Mouse (Mus musculus) hindbrain, embryonic 11.5 days (tissue): ENCODE results near the gene Tanc1. TPM values are rescaled to one million over a fixed set of nuclear protein-coding genes. Genes with fewer than 3 reads are reported as not detected.

Experiments used
- ATAC-seq: fragments of 200-750 bp; cut with Nextera tagmentation; 2 replicates; pipeline ENCODE4 v1.8.0; 2017; ENCODE audit warnings: mild to moderate bottlenecking, moderate TSS enrichment, moderate library complexity; ENCODE audit not compliant: low FRiP score
- DNase-seq: peaks from one replicate; pipeline ENCODE4 v3.0.0-alpha.2; 2015; ENCODE audit warnings: low spot score
- H3K27ac ChIP-seq: fragments of 300-500 bp; sonication (generic); 2 replicates; pipeline ENCODE4 v1.5.1; 2014; ENCODE audit warnings: mild to moderate bottlenecking, low read depth, low read length
- H3K27me3 ChIP-seq: fragments of 300-500 bp; sonication (generic); 2 replicates; pipeline ENCODE4 v1.6.1; 2014; ENCODE audit warnings: mild to moderate bottlenecking, low read length, moderate library complexity, mixed read lengths; ENCODE audit not compliant: control insufficient read depth, insufficient read depth
- H3K36me3 ChIP-seq: fragments of 300-500 bp; sonication (generic); 2 replicates; pipeline ENCODE4 v1.6.1; 2014; ENCODE audit warnings: mild to moderate bottlenecking, low read length, moderate library complexity, mixed read lengths; ENCODE audit not compliant: control insufficient read depth, insufficient read depth
- H3K4me1 ChIP-seq: fragments of 300-500 bp; sonication (generic); replicated peaks from 2 replicates; pipeline ENCODE4 v1.6.1; 2014; ENCODE audit warnings: low read length, mixed read lengths; ENCODE audit not compliant: control insufficient read depth, insufficient read depth
- H3K4me2 ChIP-seq: fragments of 300-500 bp; sonication (generic); replicated peaks from 2 replicates; pipeline ENCODE4 v1.6.1; 2014; ENCODE audit warnings: mild to moderate bottlenecking, low read depth, low read length
- H3K4me3 ChIP-seq: fragments of 300-500 bp; sonication (generic); 2 replicates; pipeline ENCODE4 v1.5.1; 2014; ENCODE audit warnings: low read depth, low read length
- H3K9ac ChIP-seq: fragments of 300-500 bp; sonication (generic); 2 replicates; pipeline ENCODE4 v1.6.1; 2014; ENCODE audit warnings: low read depth, low read length
- H3K9me3 ChIP-seq: fragments of 300-500 bp; sonication (generic); 2 replicates; pipeline ENCODE4 v1.6.1; 2016; ENCODE audit warnings: low read length; ENCODE audit not compliant: control insufficient read depth
- WGBS: fragments of 180-500 bp; shearing (Covaris S2); extraction: QIAGEN DNeasy Blood & Tissue Kit; methylation state at CpG from one replicate; pipeline ENCODE4 v1.1.7; 2014; 5-methylcytosine and 5-hydroxymethylcytosine counted together
- polyA plus RNA-seq: library from polyadenylated mRNA; unstranded; fragments of >200 nt; fragmentation: Nextera tagmentation; extraction: Ambion mirVana; gene quantifications from 2 replicates; pipeline ENCODE4 v1.2.1, GENCODE M21; 2014

Tanc1 gene
- polyA plus RNA-seq, 1 experiment from 2014 or later: 11.2 TPM

DNA sequence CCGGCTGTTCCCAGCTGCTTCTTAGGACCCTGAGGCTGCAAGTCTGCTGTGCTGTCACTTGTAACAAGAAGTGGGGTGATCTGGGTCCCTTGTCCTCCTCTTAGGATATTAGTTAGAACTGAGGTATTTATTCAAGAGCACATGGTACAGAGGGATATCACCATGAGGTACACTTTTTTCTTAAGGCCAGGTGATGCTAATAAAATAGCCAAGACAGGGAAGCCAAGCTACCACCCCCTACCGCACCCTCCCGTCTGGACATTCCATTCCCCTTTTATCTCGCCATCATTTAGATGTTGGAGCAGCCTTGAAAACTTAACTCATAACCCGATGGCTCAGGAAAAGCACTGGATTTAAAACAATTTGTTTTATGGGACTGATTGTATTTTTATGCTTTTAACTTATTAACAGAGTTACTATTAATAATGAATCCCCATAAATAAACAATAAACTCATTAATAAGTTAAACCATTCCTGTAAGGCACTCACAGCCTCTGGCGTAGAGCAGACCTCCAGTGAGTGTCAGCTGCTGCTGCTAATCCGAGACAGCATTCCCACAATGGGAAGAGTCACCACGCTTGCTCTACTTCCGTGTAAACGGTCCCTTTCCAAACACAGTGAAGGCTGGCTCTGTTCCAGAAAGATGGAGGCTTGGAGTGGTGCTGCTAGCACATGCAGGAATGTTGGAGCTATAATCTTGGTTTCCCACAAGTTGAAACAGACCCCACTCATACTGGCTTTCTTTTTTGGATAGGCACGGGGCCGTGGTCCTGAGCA is 171.4 kb downstream of the Tanc1 start:
- no peaks in the 10 kb centered on the region for H3K4me1 ChIP-seq
- no peaks in the 10 kb centered on the region for H3K9me3 ChIP-seq
- ATAC-seq (no peak), DNase-seq (no peak)
- H3K27me3 ChIP-seq: no peaks in the 10 kb centered on the region
- no peak overlapping the region for H3K4me3 ChIP-seq
- H3K4me2 ChIP-seq: no peak overlapping the region
- WGBS: 83% methylated on average over 12 of the region's 12 CpGs
- H3K36me3 ChIP-seq: no peaks in the 10 kb centered on the region
- no peak overlapping the region for H3K9ac ChIP-seq
- no peak overlapping the region for H3K27ac ChIP-seq

DNA sequence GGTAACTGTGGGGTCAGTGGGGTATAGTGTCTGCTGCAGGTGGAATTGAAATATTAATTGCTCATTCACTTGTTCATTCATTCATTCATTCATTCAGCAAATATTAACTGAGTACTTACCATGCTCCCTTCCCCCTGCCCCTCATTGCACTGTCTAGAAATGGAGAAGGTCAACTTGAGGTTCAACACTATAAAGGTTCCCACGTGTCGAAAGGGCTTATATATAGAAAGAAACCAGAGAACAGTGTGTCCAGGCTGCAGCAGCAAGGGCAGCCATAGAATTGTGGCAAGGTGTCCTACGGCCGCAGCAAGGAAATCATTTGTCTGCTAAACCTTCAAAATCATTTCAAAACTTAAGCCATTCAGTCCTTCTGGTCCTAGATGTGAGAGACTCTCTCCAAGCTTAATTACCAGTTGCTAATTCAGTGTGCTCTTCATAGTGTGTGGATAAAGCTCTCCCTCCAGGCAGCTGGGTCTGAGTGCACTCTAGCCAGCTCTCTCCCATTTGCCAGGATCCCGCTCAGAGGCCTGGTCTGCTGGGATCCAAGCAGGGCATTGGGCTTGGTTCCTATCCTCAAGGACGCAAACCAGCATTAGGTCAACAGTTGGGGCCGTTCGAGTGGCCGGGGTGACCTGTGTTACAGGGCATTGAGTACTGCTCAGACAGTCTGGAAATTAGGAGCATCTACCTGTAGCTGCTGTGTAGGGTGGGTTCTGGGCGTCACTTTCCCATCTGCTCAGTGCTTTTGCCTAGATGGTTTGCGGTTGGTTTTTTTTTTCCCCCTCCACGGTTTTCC is 172.2 kb downstream of the Tanc1 start:
- ATAC-seq (no peak), DNase-seq (no peak)
- Histone ChIP-seq H3K36me3 (no peaks in the 10 kb centered on the region), H3K4me3 (no peak overlapping the region), H3K27me3 (no peaks in the 10 kb centered on the region), H3K4me1 (no peaks in the 10 kb centered on the region), H3K4me2 (no peak overlapping the region), H3K9me3 (no peaks in the 10 kb centered on the region), H3K9ac (no peak overlapping the region), H3K27ac (no peak overlapping the region)
- WGBS: 90% methylated on average over 12 of the region's 12 CpGs

GRCm38 (mm10) chr2:59784628-59784883 is 172.7 kb downstream of the Tanc1 start:
- H3K4me2 ChIP-seq: no peak overlapping the region
- no peak for DNase-seq
- no peaks in the 10 kb centered on the region for H3K4me1 ChIP-seq
- 93% methylated on average over 6 of the region's 6 CpGs for WGBS
- no peaks in the 10 kb centered on the region for H3K27me3 ChIP-seq
- H3K9me3 ChIP-seq: no peaks in the 10 kb centered on the region
- H3K4me3 ChIP-seq: no peak overlapping the region
- no peak for ATAC-seq
- H3K27ac ChIP-seq: no peak overlapping the region
- no peaks in the 10 kb centered on the region for H3K36me3 ChIP-seq
- H3K9ac ChIP-seq: no peak overlapping the region

DNA sequence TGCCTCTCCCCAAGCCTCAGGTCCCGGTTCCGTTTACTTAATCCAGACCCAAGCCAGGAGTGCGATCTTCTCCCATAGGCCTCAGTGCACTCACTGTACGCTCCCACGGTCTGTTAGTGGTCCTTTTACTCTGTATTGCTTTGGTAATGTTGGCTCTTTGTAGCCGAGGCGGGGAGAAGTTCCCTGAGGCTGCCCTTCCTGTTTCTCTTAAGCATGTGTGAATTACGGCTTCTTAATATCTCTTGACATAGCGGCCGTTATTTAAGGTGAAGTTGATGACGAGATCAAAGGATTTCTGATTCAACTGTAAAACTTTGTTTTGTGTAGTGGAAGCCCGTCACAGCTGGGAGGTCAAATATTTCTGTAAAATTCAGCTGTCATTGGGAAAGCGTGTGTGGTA is 173.8 kb downstream of the Tanc1 start:
- DNase-seq (no peak), ATAC-seq (no peak)
- H3K9ac ChIP-seq: no peak overlapping the region
- H3K4me3 ChIP-seq: no peak overlapping the region
- H3K36me3 ChIP-seq: no peaks in the 10 kb centered on the region
- no peak overlapping the region for H3K27ac ChIP-seq
- H3K27me3 ChIP-seq: no peaks in the 10 kb centered on the region
- no peaks in the 10 kb centered on the region for H3K9me3 ChIP-seq
- H3K4me1 ChIP-seq: no peaks in the 10 kb centered on the region
- H3K4me2 ChIP-seq: no peak overlapping the region
- WGBS: 86% methylated on average over 13 of the region's 13 CpGs

GRCm38 (mm10) chr2:59788704-59789500 is 177.1 kb downstream of the Tanc1 start:
- 63% methylated on average over 7 of the region's 7 CpGs for WGBS
- Histone ChIP-seq H3K27ac (no peak overlapping the region), H3K4me1 (no peaks in the 10 kb centered on the region), H3K9me3 (no peaks in the 10 kb centered on the region), H3K4me2 (no peak overlapping the region), H3K36me3 (no peaks in the 10 kb centered on the region), H3K4me3 (no peak overlapping the region), H3K27me3 (no peaks in the 10 kb centered on the region), H3K9ac (no peak overlapping the region)
- DNase-seq: no peak
- no peak for ATAC-seq

- Histone ChIP-seq H3K27me3 (no peaks in the 10 kb centered on the region), H3K4me2 (no peak overlapping the region), H3K27ac (no peak overlapping the region), H3K4me1 (no peaks in the 10 kb centered on the region), H3K4me3 (no peak overlapping the region), H3K9me3 (no peaks in the 10 kb centered on the region), H3K9ac (no peak overlapping the region), H3K36me3 (no peaks in the 10 kb centered on the region)
- WGBS: 90% methylated on average over 8 of the region's 8 CpGs
- no peak for DNase-seq
- no peak for ATAC-seq
Observed at GRCm38 (mm10) chr2:59791596-59791995, 179.8 kb downstream of the Tanc1 start.

- ATAC-seq (no peak), DNase-seq (no peak)
- H3K36me3 ChIP-seq: no peaks in the 10 kb centered on the region
- no peaks in the 10 kb centered on the region for H3K9me3 ChIP-seq
- no peak overlapping the region for H3K27ac ChIP-seq
- no peak overlapping the region for H3K9ac ChIP-seq
- no peaks in the 10 kb centered on the region for H3K27me3 ChIP-seq
- H3K4me2 ChIP-seq: no peak overlapping the region
- no peak overlapping the region for H3K4me3 ChIP-seq
- WGBS: 84% methylated on average over 9 of the region's 9 CpGs
- H3K4me1 ChIP-seq: no peaks in the 10 kb centered on the region
Observed at GRCm38 (mm10) chr2:59793337-59793736, 181.5 kb downstream of the Tanc1 start.

DNA sequence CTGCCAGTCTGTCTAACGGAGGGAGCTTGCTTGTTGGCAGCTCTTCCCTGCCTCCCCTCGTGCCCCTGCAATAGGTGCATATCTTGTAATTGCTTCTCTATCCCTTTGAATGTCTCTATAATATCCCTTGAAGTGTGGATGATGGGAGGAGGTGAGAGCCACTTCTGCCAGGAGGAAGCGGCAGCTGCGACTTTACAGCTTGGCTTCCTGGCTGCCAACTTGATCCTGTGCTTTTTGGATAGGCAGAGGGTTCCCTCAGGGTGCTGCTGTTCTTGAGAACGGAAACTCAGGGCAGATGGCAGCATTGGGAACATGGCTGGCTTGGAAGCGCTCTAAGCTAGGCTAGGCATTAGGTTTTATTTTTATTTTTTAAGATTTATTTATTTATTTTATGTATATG is 183.0 kb downstream of the Tanc1 start:
- H3K27ac ChIP-seq: no peak overlapping the region
- H3K9ac ChIP-seq: no peak overlapping the region
- no peak for ATAC-seq
- no peaks in the 10 kb centered on the region for H3K9me3 ChIP-seq
- 94% methylated on average over 6 of the region's 6 CpGs for WGBS
- H3K27me3 ChIP-seq: no peaks in the 10 kb centered on the region
- H3K4me1 ChIP-seq: no peaks in the 10 kb centered on the region
- no peak overlapping the region for H3K4me3 ChIP-seq
- DNase-seq: no peak
- no peak overlapping the region for H3K4me2 ChIP-seq
- no peaks in the 10 kb centered on the region for H3K36me3 ChIP-seq
